Mouse (Mus musculus): ENCODE measurements at regions not wholly inside any gene's neighbourhood (a gene's known extent, or its start where the extent isn't known, plus 50 kb on each side); places are given as distances from the start of the nearest gene placed in this dataset.

DNA sequence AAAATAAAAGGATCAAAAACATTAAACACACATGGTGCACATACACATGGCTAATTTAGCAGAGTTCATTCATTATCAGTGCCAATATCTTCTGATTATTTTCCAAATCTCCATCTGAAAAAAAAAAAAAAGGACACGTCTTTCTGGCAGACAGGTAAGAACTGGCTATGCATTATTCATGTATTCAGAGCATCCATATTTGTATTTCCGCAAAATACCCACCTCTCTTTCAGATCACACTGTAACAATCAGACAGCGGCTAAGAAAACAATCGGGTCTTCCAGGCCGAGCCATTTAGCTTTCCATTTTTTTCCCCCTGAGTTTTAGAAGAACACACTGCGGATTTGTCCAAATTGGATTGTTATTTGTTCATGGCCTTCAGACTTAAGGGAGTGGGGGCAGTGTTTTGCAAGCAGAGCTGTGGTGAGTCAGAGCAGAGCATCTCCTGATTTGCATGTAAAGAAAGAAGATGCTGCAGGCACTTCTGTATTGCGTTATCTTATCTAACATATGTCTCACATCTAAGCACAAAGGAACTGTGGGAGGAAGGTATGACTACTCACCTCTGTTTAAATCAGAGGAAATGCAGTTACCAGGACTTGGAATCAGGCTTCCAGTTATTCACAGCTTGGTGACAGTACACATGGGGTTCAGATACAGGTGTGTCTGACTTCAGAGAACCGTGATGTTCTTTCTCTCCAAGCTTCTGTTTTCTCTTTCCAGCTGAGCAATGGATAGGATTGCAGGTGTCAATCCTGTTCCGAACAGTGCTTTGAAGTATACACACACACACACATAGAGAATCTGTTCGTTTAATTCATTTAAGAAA lies 223.6 kb upstream of the Zbtb20 start:
- ATAC-seq (ENCODE audit: low FRiP score) (no peak), DNase-seq (ENCODE audit: low spot score, missing footprints) (peak; percentile 31)
- H3K9me3 ChIP-seq (ENCODE audit: control insufficient read depth, low read length): no peaks in the 10 kb centered on the region; the same call in 1 of the 2 replicates
- WGBS: 83% methylated on average over 10 of the region's 10 CpGs
- H3K4me1 ChIP-seq (ENCODE audit: control insufficient read depth, insufficient read depth, low read length): no peaks in the 10 kb centered on the region
- no peak overlapping the region for H3K4me3 ChIP-seq (ENCODE audit: low read depth, low read length)
- no peaks in the 10 kb centered on the region for H3K36me3 ChIP-seq (ENCODE audit: control insufficient read depth, insufficient read depth, low read length)
- H3K27me3 ChIP-seq (ENCODE audit: control insufficient read depth, insufficient read depth, low read length): no peaks in the 10 kb centered on the region
- no peak overlapping the region for H3K9ac ChIP-seq (ENCODE audit: low read length)
- no peak overlapping the region for H3K27ac ChIP-seq (ENCODE audit: low read depth, low read length)
- no peak overlapping the region for H3K4me2 ChIP-seq

DNA sequence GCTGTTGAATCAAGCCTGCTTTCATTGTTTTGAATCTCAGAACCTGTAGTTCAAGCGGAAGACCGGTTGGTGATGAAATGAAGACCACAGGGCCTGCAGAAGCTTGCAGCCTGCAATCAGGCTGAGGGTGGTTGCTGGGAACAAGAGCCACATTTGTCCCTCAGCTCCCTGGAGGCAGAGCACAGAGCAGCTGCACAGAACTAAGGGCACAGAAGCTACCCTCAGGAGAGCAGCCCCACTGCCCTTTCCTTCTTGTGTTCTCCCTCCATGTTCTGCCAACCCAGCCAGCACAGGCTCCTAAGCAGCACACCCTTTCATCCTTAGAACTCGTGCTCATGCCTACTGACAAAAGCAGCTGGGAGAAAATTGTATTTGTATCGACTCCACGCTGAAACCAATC lies 225.9 kb upstream of the Zbtb20 start:
- Histone ChIP-seq H3K4me2 (no peak overlapping the region), H3K4me3 (ENCODE audit: low read depth, low read length) (no peak overlapping the region), H3K27me3 (ENCODE audit: control insufficient read depth, insufficient read depth, low read length) (no peaks in the 10 kb centered on the region), H3K4me1 (ENCODE audit: control insufficient read depth, insufficient read depth, low read length) (no peaks in the 10 kb centered on the region), H3K9ac (ENCODE audit: low read length) (no peak overlapping the region), H3K27ac (ENCODE audit: low read depth, low read length) (no peak overlapping the region), H3K36me3 (ENCODE audit: control insufficient read depth, insufficient read depth, low read length) (no peaks in the 10 kb centered on the region), H3K9me3 (ENCODE audit: control insufficient read depth, low read length) (no peaks in the 10 kb centered on the region; the same call in 1 of the 2 replicates)
- WGBS: 80% methylated on average over 5 of the region's 5 CpGs
- peak; percentile 42; the same call in 1 of the 2 replicates for ATAC-seq (ENCODE audit: low FRiP score)
- DNase-seq (ENCODE audit: low spot score, missing footprints): no peak

DNA sequence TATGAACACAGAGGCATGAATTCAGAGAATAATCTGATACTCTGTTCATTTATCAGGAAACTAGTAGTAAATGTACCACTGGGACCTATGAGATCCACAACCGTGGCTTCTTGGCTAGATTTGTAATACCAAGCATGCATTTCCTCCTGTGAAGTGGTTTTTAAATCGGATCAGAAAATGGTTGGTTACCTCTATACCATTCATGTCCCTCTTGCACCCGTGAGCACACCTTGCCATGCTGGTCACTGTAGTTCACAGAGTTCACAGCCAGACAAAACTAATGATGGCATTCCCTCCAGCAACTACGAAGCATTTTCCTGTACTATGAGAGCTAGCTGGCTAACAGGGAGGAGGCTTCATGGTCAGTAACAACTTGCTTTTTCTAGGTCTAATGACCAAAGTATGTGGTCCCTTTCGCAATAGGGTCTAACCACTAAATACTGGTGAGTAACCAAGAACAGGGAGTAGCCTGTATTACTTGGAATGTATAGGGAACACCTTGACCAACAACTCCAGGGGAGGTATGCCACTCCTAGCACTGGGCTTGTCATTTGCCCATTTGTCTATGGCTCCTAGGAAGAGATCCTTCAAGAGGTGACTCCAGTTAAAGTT lies 227.0 kb upstream of the Zbtb20 start:
- 92% methylated on average over 5 of the region's 5 CpGs for WGBS
- Histone ChIP-seq H3K4me2 (no peak overlapping the region), H3K4me1 (ENCODE audit: control insufficient read depth, insufficient read depth, low read length) (no peaks in the 10 kb centered on the region), H3K9ac (ENCODE audit: low read length) (no peak overlapping the region), H3K9me3 (ENCODE audit: control insufficient read depth, low read length) (no peaks in the 10 kb centered on the region; the same call in 1 of the 2 replicates), H3K27ac (ENCODE audit: low read depth, low read length) (no peak overlapping the region), H3K27me3 (ENCODE audit: control insufficient read depth, insufficient read depth, low read length) (no peaks in the 10 kb centered on the region), H3K36me3 (ENCODE audit: control insufficient read depth, insufficient read depth, low read length) (no peaks in the 10 kb centered on the region), H3K4me3 (ENCODE audit: low read depth, low read length) (no peak overlapping the region)
- peak; percentile 71 for DNase-seq (ENCODE audit: low spot score, missing footprints)
- ATAC-seq (ENCODE audit: low FRiP score): no peak

DNA sequence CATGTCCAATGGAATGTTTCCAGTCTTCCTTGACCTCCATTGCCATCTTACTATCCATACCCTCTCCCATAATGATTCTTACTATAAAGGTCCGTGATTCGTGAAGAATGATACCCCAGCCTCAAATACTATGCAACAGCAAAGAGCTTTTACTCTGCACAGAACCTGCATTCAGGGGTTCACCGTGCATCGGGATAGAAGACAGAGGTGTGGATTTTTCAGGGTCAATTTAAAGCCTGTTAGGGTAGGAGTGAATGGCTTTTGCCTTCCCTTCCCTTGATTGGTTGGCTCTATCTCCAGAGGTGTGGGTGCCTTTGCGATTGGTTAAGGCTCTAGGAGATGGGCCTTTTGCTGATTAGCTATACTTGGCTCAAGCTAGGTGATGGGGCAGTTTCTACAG lies 227.9 kb upstream of the Zbtb20 start:
- no peaks in the 10 kb centered on the region for H3K4me1 ChIP-seq (ENCODE audit: control insufficient read depth, insufficient read depth, low read length)
- no peaks in the 10 kb centered on the region for H3K36me3 ChIP-seq (ENCODE audit: control insufficient read depth, insufficient read depth, low read length)
- H3K4me3 ChIP-seq (ENCODE audit: low read depth, low read length): no peak overlapping the region
- H3K9me3 ChIP-seq (ENCODE audit: control insufficient read depth, low read length): no peaks in the 10 kb centered on the region
- ATAC-seq (ENCODE audit: low FRiP score) (no peak), DNase-seq (ENCODE audit: low spot score, missing footprints) (peak; percentile 26)
- 92% methylated on average over 5 of the region's 5 CpGs for WGBS
- no peaks in the 10 kb centered on the region for H3K27me3 ChIP-seq (ENCODE audit: control insufficient read depth, insufficient read depth, low read length)
- no peak overlapping the region for H3K4me2 ChIP-seq
- no peak overlapping the region for H3K9ac ChIP-seq (ENCODE audit: low read length)
- no peak overlapping the region for H3K27ac ChIP-seq (ENCODE audit: low read depth, low read length)

DNA sequence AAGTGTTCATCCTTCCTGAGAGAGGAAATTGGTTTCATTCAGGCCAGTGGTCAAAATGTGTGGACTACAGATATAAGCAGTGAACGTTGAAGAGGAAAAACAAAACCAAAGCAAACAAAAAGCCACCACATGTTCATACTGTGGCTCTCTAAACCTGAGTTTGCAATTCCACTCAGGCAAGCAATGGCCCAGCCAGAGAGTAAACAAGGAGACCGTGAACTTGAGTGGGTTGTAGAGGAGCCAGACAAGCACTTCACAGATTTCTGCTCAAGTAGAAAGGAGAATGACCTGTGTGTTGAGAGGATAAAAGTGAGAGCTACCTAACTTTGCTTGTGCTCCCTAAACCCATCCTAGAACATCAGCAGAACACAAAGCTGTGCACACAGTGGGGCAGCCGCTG lies 239.9 kb upstream of the Zbtb20 start:
- no peak overlapping the region for H3K27ac ChIP-seq (ENCODE audit: low read depth, low read length)
- H3K9me3 ChIP-seq (ENCODE audit: control insufficient read depth, low read length): no peaks in the 10 kb centered on the region
- no peak overlapping the region for H3K4me3 ChIP-seq (ENCODE audit: low read depth, low read length)
- no peaks in the 10 kb centered on the region for H3K27me3 ChIP-seq (ENCODE audit: control insufficient read depth, insufficient read depth, low read length)
- no peak overlapping the region for H3K9ac ChIP-seq (ENCODE audit: low read length)
- DNase-seq (ENCODE audit: low spot score, missing footprints) (no peak), ATAC-seq (ENCODE audit: low FRiP score) (no peak)
- no peaks in the 10 kb centered on the region for H3K4me1 ChIP-seq (ENCODE audit: control insufficient read depth, insufficient read depth, low read length)
- no peaks in the 10 kb centered on the region for H3K36me3 ChIP-seq (ENCODE audit: control insufficient read depth, insufficient read depth, low read length)
- no peak overlapping the region for H3K4me2 ChIP-seq
- 84% methylated on average over 3 of the region's 3 CpGs for WGBS

DNA sequence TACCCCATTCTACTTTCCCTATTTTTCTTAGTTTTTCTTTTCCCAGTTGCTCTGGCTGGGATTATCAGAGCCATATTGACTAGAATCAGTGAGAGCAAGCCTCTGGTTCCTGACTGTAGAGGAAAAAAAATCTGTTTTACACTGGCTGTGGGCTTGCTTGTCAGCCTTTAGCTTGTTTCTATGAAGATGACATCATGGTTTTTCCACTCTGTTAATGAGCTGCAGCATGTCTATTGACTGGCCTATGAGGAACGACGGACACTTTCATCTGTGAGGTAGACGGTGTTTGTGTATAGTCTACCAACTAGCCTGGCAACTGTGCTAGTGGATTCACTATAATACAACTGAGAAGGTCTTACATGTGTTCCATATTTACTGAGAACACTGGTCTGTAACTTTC lies 248.0 kb upstream of the Zbtb20 start:
- H3K27me3 ChIP-seq (ENCODE audit: control insufficient read depth, insufficient read depth, low read length): no peaks in the 10 kb centered on the region
- H3K27ac ChIP-seq (ENCODE audit: low read depth, low read length): no peak overlapping the region
- H3K9ac ChIP-seq (ENCODE audit: low read length): no peak overlapping the region
- ATAC-seq (ENCODE audit: low FRiP score): no peak
- 88% methylated on average over 3 of the region's 3 CpGs for WGBS
- no peak overlapping the region for H3K4me3 ChIP-seq (ENCODE audit: low read depth, low read length)
- no peaks in the 10 kb centered on the region for H3K4me1 ChIP-seq (ENCODE audit: control insufficient read depth, insufficient read depth, low read length)
- DNase-seq (ENCODE audit: low spot score, missing footprints): no peak
- H3K4me2 ChIP-seq: no peak overlapping the region
- no peaks in the 10 kb centered on the region for H3K36me3 ChIP-seq (ENCODE audit: control insufficient read depth, insufficient read depth, low read length)
- no peaks in the 10 kb centered on the region for H3K9me3 ChIP-seq (ENCODE audit: control insufficient read depth, low read length)

DNA sequence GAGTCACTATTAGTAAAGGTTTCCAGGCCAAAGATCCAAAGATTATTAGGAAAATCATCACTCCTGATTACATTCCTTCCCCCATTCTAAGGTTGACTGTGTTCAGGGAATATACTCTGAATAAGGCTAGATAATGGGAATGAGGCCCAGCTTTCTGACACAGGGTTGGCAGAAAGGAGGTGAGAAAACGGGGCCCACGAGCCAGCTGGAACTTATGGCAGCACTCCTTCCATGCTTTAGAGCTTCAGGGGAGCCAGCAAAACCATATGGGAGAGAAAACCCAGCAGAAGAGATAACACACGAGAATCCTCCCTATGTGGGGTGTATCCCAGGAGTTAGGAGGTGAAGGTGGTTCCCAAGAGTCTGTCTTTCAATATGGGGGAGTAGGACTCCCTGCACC lies 259.8 kb upstream of the Zbtb20 start:
- H3K4me1 ChIP-seq (ENCODE audit: control insufficient read depth, insufficient read depth, low read length): no peaks in the 10 kb centered on the region
- no peaks in the 10 kb centered on the region for H3K9me3 ChIP-seq (ENCODE audit: control insufficient read depth, low read length)
- H3K4me3 ChIP-seq (ENCODE audit: low read depth, low read length): no peak overlapping the region
- H3K4me2 ChIP-seq: no peak overlapping the region
- no peak overlapping the region for H3K27ac ChIP-seq (ENCODE audit: low read depth, low read length)
- 75% methylated on average over 3 of the region's 3 CpGs for WGBS
- no peak overlapping the region for H3K9ac ChIP-seq (ENCODE audit: low read length)
- no peak for ATAC-seq (ENCODE audit: low FRiP score)
- no peaks in the 10 kb centered on the region for H3K36me3 ChIP-seq (ENCODE audit: control insufficient read depth, insufficient read depth, low read length)
- H3K27me3 ChIP-seq (ENCODE audit: control insufficient read depth, insufficient read depth, low read length): no peaks in the 10 kb centered on the region
- no peak for DNase-seq (ENCODE audit: low spot score, missing footprints)

DNA sequence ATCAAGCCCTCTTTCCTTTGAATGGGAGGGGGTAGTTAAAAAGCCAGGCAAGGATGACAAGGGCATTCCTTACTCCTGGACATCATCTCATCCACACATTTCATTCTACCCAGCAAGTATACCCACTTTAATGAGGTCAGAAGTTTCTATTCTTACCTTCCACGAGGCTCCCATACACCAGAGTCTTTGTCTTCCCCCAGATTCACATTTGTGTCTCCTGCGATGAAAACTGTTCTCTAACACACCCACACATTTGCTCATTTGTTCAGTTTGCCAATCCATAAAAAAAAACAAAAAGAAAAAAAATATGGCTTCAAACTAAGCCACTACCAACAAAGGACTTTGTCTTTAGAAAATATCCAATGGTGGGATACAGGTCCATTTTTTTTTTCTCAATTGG lies 263.7 kb upstream of the Zbtb20 start:
- ATAC-seq (ENCODE audit: low FRiP score) (no peak), DNase-seq (ENCODE audit: low spot score, missing footprints) (no peak)
- Histone ChIP-seq H3K27me3 (ENCODE audit: control insufficient read depth, insufficient read depth, low read length) (no peaks in the 10 kb centered on the region), H3K4me3 (ENCODE audit: low read depth, low read length) (no peak overlapping the region), H3K36me3 (ENCODE audit: control insufficient read depth, insufficient read depth, low read length) (no peaks in the 10 kb centered on the region), H3K9me3 (ENCODE audit: control insufficient read depth, low read length) (no peaks in the 10 kb centered on the region), H3K9ac (ENCODE audit: low read length) (no peak overlapping the region), H3K4me2 (no peak overlapping the region), H3K4me1 (ENCODE audit: control insufficient read depth, insufficient read depth, low read length) (no peaks in the 10 kb centered on the region), H3K27ac (ENCODE audit: low read depth, low read length) (no peak overlapping the region)
- WGBS: 88% methylated on average over 2 of the region's 2 CpGs

DNA sequence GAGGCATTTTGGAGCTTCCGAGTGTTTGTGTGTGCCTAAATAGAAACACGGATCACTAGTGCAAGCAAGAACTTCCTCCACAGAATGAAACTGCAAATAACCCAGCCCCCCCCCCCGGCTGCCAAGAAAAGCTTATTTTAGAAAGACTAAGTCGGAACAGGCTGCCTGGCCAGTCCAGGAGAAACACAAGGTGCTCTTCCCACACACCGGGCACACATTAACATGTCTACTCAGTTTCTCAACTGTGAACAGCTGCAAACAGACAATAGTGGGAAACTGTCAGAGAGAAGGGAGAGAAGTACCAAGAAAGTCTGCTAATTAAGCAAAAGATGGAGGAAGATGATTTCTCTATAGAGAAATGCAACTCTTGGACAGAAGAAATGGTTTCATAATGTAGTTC lies 267.3 kb upstream of the Zbtb20 start:
- Histone ChIP-seq H3K4me2 (no peak overlapping the region), H3K4me1 (ENCODE audit: control insufficient read depth, insufficient read depth, low read length) (no peaks in the 10 kb centered on the region), H3K9me3 (ENCODE audit: control insufficient read depth, low read length) (peaks cover under 1% of the 10 kb centered on the region; the same call in 1 of the 2 replicates), H3K9ac (ENCODE audit: low read length) (no peak overlapping the region), H3K4me3 (ENCODE audit: low read depth, low read length) (no peak overlapping the region), H3K36me3 (ENCODE audit: control insufficient read depth, insufficient read depth, low read length) (no peaks in the 10 kb centered on the region), H3K27ac (ENCODE audit: low read depth, low read length) (no peak overlapping the region), H3K27me3 (ENCODE audit: control insufficient read depth, insufficient read depth, low read length) (no peaks in the 10 kb centered on the region)
- no peak for ATAC-seq (ENCODE audit: low FRiP score)
- DNase-seq (ENCODE audit: low spot score, missing footprints): no peak
- 83% methylated on average over 5 of the region's 5 CpGs for WGBS

Measured in midbrain, embryonic 11.5 days (tissue).